Mouse (Mus musculus): ENCODE measurements around the gene Tbc1d9b. TPM values are rescaled to one million over a fixed set of nuclear protein-coding genes. Genes with fewer than 3 reads are reported as not detected.

Tbc1d9b gene
- total RNA-seq, 1 experiment: 18.0 TPM

- Histone ChIP-seq H3K9me3 (ENCODE audit: control insufficient read depth, insufficient read depth, low read depth, low read length) (no peaks in the 10 kb centered on the region), H3K4me3 (ENCODE audit: insufficient read depth in 1 of 2, low read depth in 1 of 2, low read length in 2 of 2, poor library complexity in 1 of 2, severe bottlenecking in 1 of 2) (peak overlapping the region; percentile 90 to 92), H3K27ac (ENCODE audit: insufficient read depth, low read depth, low read length, poor library complexity, severe bottlenecking) (peak overlapping the region; percentile 81; the same call in 1 of the 2 replicates), H3K4me1 (ENCODE audit: control insufficient read depth in 2 of 2, insufficient read depth in 2 of 2, low read length in 2 of 2, poor library complexity in 1 of 2) (peaks cover 5 to 23% of the 10 kb centered on the region in 2 experiments; a peak in 2 of 4 replicates), H3K36me3 (ENCODE audit: control insufficient read depth, insufficient read depth, low read length, poor library complexity, severe bottlenecking) (peaks cover 34% of the 10 kb centered on the region), H3K9ac (ENCODE audit: insufficient read depth, low read depth, low read length, poor library complexity, severe bottlenecking) (peak overlapping the region; percentile 86)
- peak; percentile 75 for DNase-seq (ENCODE audit: low read depth, low spot score)
- no peak for TF ChIP-seq HCFC1 (IDR thresholded peaks at IDR 0.05; ENCODE audit: borderline replicate concordance, insufficient read depth, low read length)
- no peak for TF ChIP-seq ZC3H11A (IDR thresholded peaks at IDR 0.05; ENCODE audit: borderline replicate concordance, low read depth, low read length)
- no peak for TF ChIP-seq ZNF384 (IDR thresholded peaks at IDR 0.05; ENCODE audit: low read depth, low read length)
- no peak for TF ChIP-seq CHD2 (IDR thresholded peaks at IDR 0.05; ENCODE audit: low read depth, low read length)
- TF ChIP-seq MAFK (IDR thresholded peaks at IDR 0.05; ENCODE audit: insufficient read depth, low read depth, low read length): no peak
- in situ Hi-C loops (cut with MboI; ENCODE audit: low sequenced_read_pairs in 2 of 2, unreplicated experiment in 2 of 2): no loop called here
Measured at GRCm38 (mm10) chr11:50210101-50210504, 78.9 kb downstream of the Tbc1d9b start.

GRCm38 (mm10) chr11:50210505-50211151 lies 79.4 kb downstream of the Tbc1d9b start, which contains the start of the genes Sqstm1 and Mgat4b:
Sqstm1 (minus strand) TSS chr11:50210827.
Mgat4b (plus strand) TSS chr11:50210890.
- H3K27ac ChIP-seq (ENCODE audit: insufficient read depth, low read depth, low read length, poor library complexity, severe bottlenecking): peak within 1 kb of the TSS; percentile 81; the same call in 1 of the 2 replicates
- no peak for DNase-seq (ENCODE audit: low read depth, low spot score)

GRCm38 (mm10) chr11:50211322-50212059 lies 80.3 kb downstream of the Tbc1d9b start:
- in situ Hi-C loops (cut with MboI; ENCODE audit: low sequenced_read_pairs in 2 of 2, unreplicated experiment in 2 of 2): no loop called here
- TF ChIP-seq ZNF384 (IDR thresholded peaks at IDR 0.05; ENCODE audit: low read depth, low read length) (no peak), HCFC1 (IDR thresholded peaks at IDR 0.05; ENCODE audit: borderline replicate concordance, insufficient read depth, low read length) (no peak)
- H3K27ac ChIP-seq (ENCODE audit: insufficient read depth, low read depth, low read length, poor library complexity, severe bottlenecking): peak overlapping the region; percentile 32; the same call in 1 of the 2 replicates
- peak overlapping the region; percentile 49 for H3K9ac ChIP-seq (ENCODE audit: insufficient read depth, low read depth, low read length, poor library complexity, severe bottlenecking)
- H3K36me3 ChIP-seq (ENCODE audit: control insufficient read depth, insufficient read depth, low read length, poor library complexity, severe bottlenecking): peaks cover 22% of the 10 kb centered on the region
- H3K4me3 ChIP-seq (ENCODE audit: insufficient read depth in 1 of 2, low read depth in 1 of 2, low read length in 2 of 2, poor library complexity in 1 of 2, severe bottlenecking in 1 of 2): peak overlapping the region; percentile 90 to 92; a peak in 2 of 4 replicates
- H3K9me3 ChIP-seq (ENCODE audit: control insufficient read depth, insufficient read depth, low read depth, low read length): no peaks in the 10 kb centered on the region
- no peak for DNase-seq (ENCODE audit: low read depth, low spot score)
- H3K4me1 ChIP-seq (ENCODE audit: control insufficient read depth in 2 of 2, insufficient read depth in 2 of 2, low read length in 2 of 2, poor library complexity in 1 of 2): peaks cover 11 to 31% of the 10 kb centered on the region in 2 experiments

More at GRCm38 (mm10) chr11:50210505-50211151, 79.4 kb downstream of the Tbc1d9b start, which contains the start of the genes Sqstm1 and Mgat4b:
- Histone ChIP-seq H3K9ac (ENCODE audit: insufficient read depth, low read depth, low read length, poor library complexity, severe bottlenecking) (peak within 1 kb of the TSS; percentile 86), H3K36me3 (ENCODE audit: control insufficient read depth, insufficient read depth, low read length, poor library complexity, severe bottlenecking) (peaks cover 29% of the 10 kb centered on the region), H3K9me3 (ENCODE audit: control insufficient read depth, insufficient read depth, low read depth, low read length) (no peaks in the 10 kb centered on the region), H3K4me3 (ENCODE audit: insufficient read depth in 1 of 2, low read depth in 1 of 2, low read length in 2 of 2, poor library complexity in 1 of 2, severe bottlenecking in 1 of 2) (peak within 1 kb of the TSS; percentile 90 to 92), H3K4me1 (ENCODE audit: control insufficient read depth in 2 of 2, insufficient read depth in 2 of 2, low read length in 2 of 2, poor library complexity in 1 of 2) (peaks cover 7 to 27% of the 10 kb centered on the region in 2 experiments; a peak in 3 of 4 replicates)
- TF ChIP-seq ZNF384 (IDR thresholded peaks at IDR 0.05; ENCODE audit: low read depth, low read length) (no peak), MAFK (IDR thresholded peaks at IDR 0.05; ENCODE audit: insufficient read depth, low read depth, low read length) (peak; percentile 94)
- in situ Hi-C loops (cut with MboI; ENCODE audit: low sequenced_read_pairs in 2 of 2, unreplicated experiment in 2 of 2): no loop called here

- Histone ChIP-seq H3K27ac (ENCODE audit: insufficient read depth, low read depth, low read length, poor library complexity, severe bottlenecking) (peak overlapping the region; percentile 59; the same call in 1 of the 2 replicates), H3K36me3 (ENCODE audit: control insufficient read depth, insufficient read depth, low read length, poor library complexity, severe bottlenecking) (peaks cover 15% of the 10 kb centered on the region), H3K4me1 (ENCODE audit: control insufficient read depth in 2 of 2, insufficient read depth in 2 of 2, low read length in 2 of 2, poor library complexity in 1 of 2) (peaks cover 13 to 37% of the 10 kb centered on the region in 2 experiments), H3K9ac (ENCODE audit: insufficient read depth, low read depth, low read length, poor library complexity, severe bottlenecking) (no peak overlapping the region; the same call in 1 of the 2 replicates), H3K9me3 (ENCODE audit: control insufficient read depth, insufficient read depth, low read depth, low read length) (no peaks in the 10 kb centered on the region), H3K4me3 (ENCODE audit: insufficient read depth in 1 of 2, low read depth in 1 of 2, low read length in 2 of 2, poor library complexity in 1 of 2, severe bottlenecking in 1 of 2) (no peak overlapping the region)
- DNase-seq (ENCODE audit: low read depth, low spot score): no peak
- in situ Hi-C loops (cut with MboI; ENCODE audit: low sequenced_read_pairs in 2 of 2, unreplicated experiment in 2 of 2): no loop called here
- TF ChIP-seq MAFK (IDR thresholded peaks at IDR 0.05; ENCODE audit: insufficient read depth, low read depth, low read length) (no peak), ZC3H11A (IDR thresholded peaks at IDR 0.05; ENCODE audit: borderline replicate concordance, low read depth, low read length) (no peak), ZNF384 (IDR thresholded peaks at IDR 0.05; ENCODE audit: low read depth, low read length) (no peak), CHD2 (IDR thresholded peaks at IDR 0.05; ENCODE audit: low read depth, low read length) (no peak), HCFC1 (IDR thresholded peaks at IDR 0.05; ENCODE audit: borderline replicate concordance, insufficient read depth, low read length) (no peak)
Measured at GRCm38 (mm10) chr11:50212060-50212739, 81.0 kb downstream of the Tbc1d9b start.

Data from ES-E14 (cell line).